Mouse (Mus musculus) E14TG2a.4 (cell line): ENCODE results near the gene Dpf3.

Experiments
- CTCF ChIP-seq: conservative IDR thresholded peaks from 2 replicates; pipeline ENCODE4 v1.5.1; 2014; ENCODE audit warnings: low read length
- NANOG ChIP-seq: IDR thresholded peaks from 2 replicates; pipeline ENCODE4 v1.6.1; 2014; ENCODE audit warnings: borderline replicate concordance, low read length, mixed read lengths
- POU5F1 ChIP-seq: IDR thresholded peaks from 2 replicates; pipeline ENCODE4 v1.6.1; 2014; ENCODE audit warnings: low read length, borderline replicate concordance

DNA sequence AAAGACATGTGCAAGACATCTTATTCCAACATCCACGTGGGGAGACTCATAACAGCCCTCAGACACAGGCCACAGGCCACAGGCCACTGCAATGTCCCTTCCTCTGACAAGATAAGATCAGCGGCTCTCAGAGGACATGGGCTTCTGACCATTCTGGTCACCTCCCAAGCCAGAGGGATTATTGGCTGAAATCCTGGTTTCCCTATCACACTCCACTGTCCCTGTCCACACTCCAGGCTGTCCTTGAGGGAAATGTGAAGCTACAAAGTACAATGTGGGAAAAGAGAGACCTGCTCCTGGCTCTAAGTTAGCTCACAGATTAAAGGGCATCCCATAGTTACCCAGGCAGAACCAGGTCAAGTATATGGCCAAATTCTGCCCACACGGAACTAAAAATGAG, 239.8 kb downstream of the Dpf3 start:
- no peak for TF ChIP-seq CTCF
- no peak for TF ChIP-seq NANOG
- no peak for TF ChIP-seq POU5F1
